Mouse (Mus musculus) thymus, adult 2 months (tissue): Measurements from ENCODE around the gene Fbxo47. TPM values are rescaled to one million over a fixed set of nuclear protein-coding genes. Genes with fewer than 3 reads are reported as not detected.

Experiments used
- DNase-seq: peaks from one replicate; pipeline ENCODE4 v3.0.0; 2021
- H3K27ac ChIP-seq: fragments of 200-500 bp; 2 replicates; pipeline ENCODE4 v1.5.1; 2012; ENCODE audit warnings: low read length, control low read depth; ENCODE audit not compliant: control insufficient read depth, insufficient read depth
- H3K27me3 ChIP-seq: fragments of 200-500 bp; 2 replicates; pipeline ENCODE4 v1.6.1; 2012; ENCODE audit warnings: mild to moderate bottlenecking, low read length, moderate library complexity, mixed read lengths; ENCODE audit not compliant: control insufficient read depth, insufficient read depth
- H3K36me3 ChIP-seq: fragments of 200-500 bp; 2 replicates; pipeline ENCODE4 v1.6.1; 2012; ENCODE audit warnings: mild to moderate bottlenecking, low read length, moderate library complexity; ENCODE audit not compliant: control insufficient read depth, insufficient read depth
- H3K4me1 ChIP-seq: fragments of 200-500 bp; replicated peaks from 2 replicates; pipeline ENCODE4 v1.6.1; 2012; ENCODE audit warnings: low read length; ENCODE audit not compliant: control insufficient read depth, insufficient read depth
- H3K4me3 ChIP-seq: fragments of 200-500 bp; 2 replicates; pipeline ENCODE4 v1.5.1; 2012; ENCODE audit warnings: mild to moderate bottlenecking, low read length, control low read depth, moderate library complexity; ENCODE audit not compliant: control insufficient read depth, insufficient read depth
- CTCF ChIP-seq: fragments of 200-500 bp; IDR thresholded peaks from 2 replicates; pipeline ENCODE4 v1.5.1; 2012; ENCODE audit warnings: mild to moderate bottlenecking, control low read depth, low read length, moderate library complexity, borderline replicate concordance; ENCODE audit not compliant: control insufficient read depth, poor library complexity, insufficient read depth; ENCODE audit errors: extremely low read depth
- POLR2A ChIP-seq: fragments of 200-500 bp; IDR thresholded peaks from 2 replicates; pipeline ENCODE4 v1.6.1; 2012; ENCODE audit warnings: mild to moderate bottlenecking, low read length, control low read depth, moderate library complexity; ENCODE audit not compliant: control insufficient read depth, poor library complexity, insufficient read depth; ENCODE audit errors: extremely low read depth
- WGBS: fragments of 180-500 bp; shearing (Covaris S2); methylation state at CpG from one replicate; pipeline ENCODE4 v1.1.7; 2018; 5-methylcytosine and 5-hydroxymethylcytosine counted together
- polyA plus RNA-seq: library from polyadenylated mRNA; depleted of rRNA; stranded (reverse); fragments of >200 nt; gene quantifications from 2 replicates; pipeline ENCODE4 v1.2.3, GENCODE M21; 2012

The Fbxo47 gene
- polyA plus RNA-seq, 1 experiment: 0.19 TPM

DNA sequence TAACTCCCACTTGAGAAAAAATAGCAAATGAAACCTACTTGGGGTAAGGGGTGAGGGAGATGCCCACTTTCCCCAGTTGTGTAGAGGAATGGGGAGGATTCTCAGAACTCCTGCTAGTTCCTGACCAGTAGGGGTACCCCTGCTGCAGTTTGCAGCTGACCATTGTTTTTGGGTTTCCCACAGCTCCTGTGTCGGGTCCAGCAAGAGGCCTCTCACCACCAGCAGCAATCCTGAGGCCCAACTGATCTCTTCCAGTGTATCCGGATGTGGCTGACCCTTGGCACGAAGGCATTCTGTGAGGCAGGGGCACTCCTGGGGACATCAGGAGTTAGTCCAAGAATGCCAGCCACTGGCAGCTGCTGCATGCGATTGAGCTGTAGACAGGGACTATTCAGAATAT, 42.0 kb downstream of the Fbxo47 start:
- TF ChIP-seq POLR2A (no peak), CTCF (no peak)
- WGBS: 97% methylated on average over 4 of the region's 4 CpGs
- DNase-seq: no peak
- H3K4me3 ChIP-seq: no peak overlapping the region
- no peaks in the 10 kb centered on the region for H3K27me3 ChIP-seq
- no peak overlapping the region for H3K27ac ChIP-seq
- peaks cover 18% of the 10 kb centered on the region for H3K4me1 ChIP-seq
- no peaks in the 10 kb centered on the region; the same call in 1 of the 2 replicates for H3K36me3 ChIP-seq

DNA sequence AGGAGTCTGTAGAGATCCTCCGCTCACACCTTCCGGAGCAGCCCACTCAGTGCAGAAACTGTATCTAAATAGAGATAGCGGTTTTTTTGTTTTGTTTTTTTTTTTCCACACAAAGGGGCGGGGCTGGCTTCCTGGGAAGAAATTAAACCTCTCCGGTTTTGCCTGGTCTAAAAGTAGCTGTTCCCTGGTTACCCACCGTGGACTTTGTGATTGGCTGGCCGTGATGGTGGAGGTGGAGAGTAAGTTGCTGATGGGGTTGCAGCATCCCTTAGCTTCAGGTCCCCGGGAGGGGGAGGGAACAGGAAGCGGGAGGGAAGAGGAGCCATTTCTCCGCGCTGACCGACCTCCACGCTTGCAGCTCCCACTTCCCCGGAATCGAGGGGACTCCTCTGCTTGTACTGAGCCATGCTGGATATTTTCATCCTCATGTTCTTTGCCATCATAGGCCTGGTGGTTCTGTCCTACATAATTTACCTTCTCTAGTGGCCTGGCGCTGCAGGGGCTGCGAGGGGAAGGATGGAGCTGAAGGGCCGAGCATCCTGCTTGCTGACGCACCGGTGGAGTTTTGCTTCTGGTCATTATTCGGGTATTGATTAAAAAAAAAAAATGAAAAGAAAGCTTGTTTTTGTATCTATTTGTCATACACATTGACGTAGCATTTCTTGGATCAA, 42.8 kb downstream of the Fbxo47 start:
- TF ChIP-seq POLR2A (no peak), CTCF (no peak)
- WGBS: 13% methylated on average over 22 of the region's 22 CpGs
- Histone ChIP-seq H3K27ac (0 out of 2 replicates have a peak overlapping the region, but pooled peaks have one; percentile 36), H3K4me1 (peaks cover 26% of the 10 kb centered on the region), H3K36me3 (no peaks in the 10 kb centered on the region; the same call in 1 of the 2 replicates), H3K4me3 (peak overlapping the region; percentile 42), H3K27me3 (no peaks in the 10 kb centered on the region)
- DNase-seq: peak; percentile 68

DNA sequence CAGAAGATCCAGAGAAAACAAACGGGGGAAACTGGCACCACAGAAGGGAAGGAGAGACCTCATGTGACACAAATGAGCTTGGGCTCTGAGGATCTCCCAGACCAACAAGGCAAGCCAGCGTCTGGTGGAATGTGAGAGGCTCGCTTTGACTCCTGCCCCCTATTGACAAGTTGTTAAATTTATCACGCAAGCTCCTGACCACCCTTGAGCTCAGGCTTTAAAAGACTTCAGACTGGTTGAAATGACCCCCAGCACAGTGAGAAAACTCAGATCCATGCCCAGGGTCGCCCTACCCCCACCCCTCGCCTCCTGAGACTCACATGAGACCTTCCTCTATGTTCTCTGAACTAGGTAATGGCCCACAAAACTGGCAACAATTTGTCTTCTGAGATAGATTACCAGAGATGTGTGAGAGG, 43.4 kb downstream of the Fbxo47 start, which contains the start of gene B230217C12Rik:
Gene B230217C12Rik, plus strand, starts transcription at position 242 of the 416 bp plus-strand sequence.
- Histone ChIP-seq H3K27me3 (no peaks in the 10 kb centered on the region), H3K4me3 (peak within 1 kb of the TSS; percentile 42), H3K36me3 (no peaks in the 10 kb centered on the region; the same call in 1 of the 2 replicates), H3K4me1 (peaks cover 31% of the 10 kb centered on the region), H3K27ac (peak within 1 kb of the TSS; percentile 43)
- no peak for TF ChIP-seq POLR2A
- no peak for TF ChIP-seq CTCF
- WGBS: 15% methylated on average over 6 of the region's 6 CpGs
- no peak for DNase-seq

DNA sequence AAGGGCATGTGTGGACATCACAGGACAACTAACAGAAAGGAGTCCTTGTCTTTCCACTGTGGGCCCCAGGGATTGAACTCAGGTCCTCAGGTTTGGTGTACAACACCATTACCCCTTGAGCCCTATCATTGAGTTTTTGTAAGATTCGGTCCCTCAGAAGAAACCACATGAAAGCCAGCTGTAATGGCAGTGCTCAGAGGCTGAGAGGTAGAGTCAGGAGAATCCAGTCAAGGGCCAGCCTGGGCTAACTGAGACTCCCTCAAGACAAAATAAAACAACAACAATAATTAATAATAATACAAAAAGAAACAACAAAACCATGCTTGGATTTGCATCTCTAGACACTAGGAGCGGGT, 43.8 kb downstream of the Fbxo47 start:
- TF ChIP-seq POLR2A (no peak), CTCF (no peak)
- Histone ChIP-seq H3K4me3 (no peak overlapping the region), H3K4me1 (peaks cover 31% of the 10 kb centered on the region), H3K36me3 (no peaks in the 10 kb centered on the region; the same call in 1 of the 2 replicates), H3K27me3 (no peaks in the 10 kb centered on the region), H3K27ac (no peak overlapping the region)
- WGBS: 38% methylated on average over 2 of the region's 2 CpGs
- no peak for DNase-seq

DNA sequence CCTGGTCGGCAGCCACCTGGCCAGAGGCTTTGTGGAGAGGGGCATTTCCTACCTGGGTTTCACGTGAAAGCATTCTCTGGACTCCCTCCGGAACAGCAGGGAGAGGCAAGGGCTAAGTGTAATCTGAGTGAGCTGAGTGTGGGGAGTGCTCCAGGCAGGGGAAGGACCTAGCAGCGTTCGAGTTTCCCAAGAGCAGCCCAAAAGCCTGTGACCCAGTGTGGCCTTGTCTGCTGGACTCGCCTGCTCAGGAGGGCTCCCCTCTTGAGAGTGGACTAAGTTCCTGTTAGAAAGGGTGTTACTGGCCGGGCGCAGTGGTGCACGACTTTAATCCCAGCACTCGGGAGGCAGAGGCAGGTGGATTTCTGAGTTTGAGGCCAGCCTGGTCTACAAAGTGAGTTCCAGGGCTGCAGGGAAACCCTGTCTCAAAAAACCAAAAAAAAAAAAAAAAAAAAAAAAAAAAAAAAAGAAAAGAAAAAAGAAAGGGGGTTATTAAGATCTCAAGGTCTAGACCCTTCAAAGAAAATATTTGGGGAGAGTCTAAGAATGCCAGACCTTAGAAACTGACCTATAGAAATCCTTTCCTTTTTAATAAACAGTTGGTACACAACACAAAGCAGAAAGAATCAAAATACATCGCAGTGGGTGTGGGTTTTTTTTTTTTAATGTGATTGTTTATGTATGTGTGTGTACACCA, 44.4 kb downstream of the Fbxo47 start:
- WGBS: 93% methylated on average over 11 of the region's 11 CpGs
- TF ChIP-seq CTCF (no peak), POLR2A (no peak)
- no peaks in the 10 kb centered on the region for H3K27me3 ChIP-seq
- peaks cover 31% of the 10 kb centered on the region for H3K4me1 ChIP-seq
- no peak overlapping the region for H3K4me3 ChIP-seq
- no peak for DNase-seq
- H3K27ac ChIP-seq: no peak overlapping the region
- peaks cover 3% of the 10 kb centered on the region for H3K36me3 ChIP-seq

DNA sequence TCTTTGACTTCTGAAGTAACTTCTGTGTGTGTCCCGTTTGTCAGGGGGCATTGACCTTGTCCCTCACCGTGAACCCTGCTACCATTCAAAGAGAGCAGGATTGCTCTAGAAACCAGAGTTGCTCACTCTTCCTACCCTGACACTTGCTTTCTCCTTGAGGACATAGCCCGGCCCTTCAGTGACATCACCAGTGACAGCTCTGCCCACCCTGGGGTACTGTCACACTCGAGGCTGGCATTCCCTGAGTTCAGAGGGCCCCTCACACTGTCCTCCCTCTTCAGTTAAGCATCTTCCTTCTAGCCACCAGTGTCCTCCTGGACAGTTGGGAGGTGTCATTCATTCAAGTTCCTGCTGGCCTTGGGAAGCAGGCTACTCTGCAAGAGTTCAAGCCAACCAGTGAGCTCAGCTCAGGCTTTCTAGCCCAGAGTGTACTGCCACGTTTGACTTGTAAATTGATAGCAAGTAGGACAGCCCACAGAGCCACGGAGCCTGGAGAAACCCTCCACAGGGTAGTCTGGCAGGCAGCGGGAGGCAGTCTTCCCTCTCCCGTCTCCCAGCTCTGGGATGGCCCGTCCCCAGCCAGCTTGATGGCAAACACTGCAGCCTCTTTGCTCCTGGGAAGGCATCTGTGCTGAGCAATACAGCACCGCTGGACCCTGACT, 45.0 kb downstream of the Fbxo47 start:
- Histone ChIP-seq H3K4me3 (no peak overlapping the region), H3K36me3 (peaks cover 9% of the 10 kb centered on the region), H3K27me3 (no peaks in the 10 kb centered on the region), H3K4me1 (peaks cover 31% of the 10 kb centered on the region), H3K27ac (no peak overlapping the region)
- DNase-seq: no peak
- 87% methylated on average over 10 of the region's 10 CpGs for WGBS
- no peak for TF ChIP-seq CTCF
